Mouse (Mus musculus) embryonic stem cell, embryonic (primary cell): Measurements from ENCODE around the gene Ppp2r3a.

ENCODE experiments used
- CTCF ChIA-PET, 4 experiments: fragments of 300-600 bp in 2 of 4; fragments of 350-600 bp in 2 of 4; sonication (Branson Sonifier 250); formaldehyde crosslinking; loops; one replicate each; lab custom pipeline; 2022; ENCODE audit warnings: inconsistent platforms in 2 of 4; lab: Charles Lee
- POLR2A ChIA-PET, 4 experiments: fragments of 300-600 bp in 2 of 4; fragments of 350-600 bp in 2 of 4; sonication (Branson Sonifier 250); formaldehyde crosslinking; loops; one replicate each; lab custom pipeline; 2022; ENCODE audit warnings: antibody characterized with exemption in 4 of 4, inconsistent platforms in 1 of 4; lab: Charles Lee

Gene Ppp2r3a

GRCm38 (mm10) chr9:101104931-101105330, 146.7 kb downstream of the Ppp2r3a start:
- POLR2A ChIA-PET: interaction anchor here in 1 of 4 experiments (1.0 kb wide), 1 partner anchor 11 kb away, joined by 4 read pairs; no protein-coding TSS in a partner anchor
- CTCF ChIA-PET: no interaction called here

GRCm38 (mm10) chr9:101102288-101102687, 149.3 kb downstream of the Ppp2r3a start:
- ChIA-PET CTCF (no interaction called here), POLR2A (interaction anchor here in 2 of 4 experiments (0.9 to 1.6 kb wide), 3 partner anchors 12 to 40 kb away, joined by 3 to 5 read pairs (median 3); no protein-coding TSS in a partner anchor)

- POLR2A ChIA-PET: interaction anchor here in 2 of 4 experiments (0.9 to 1.6 kb wide), 3 partner anchors 12 to 39 kb away, joined by 3 to 5 read pairs (median 3); no protein-coding TSS in a partner anchor
- CTCF ChIA-PET: no interaction called here
Observed at GRCm38 (mm10) chr9:101101547-101101946, 150.0 kb downstream of the Ppp2r3a start.

- CTCF ChIA-PET: no interaction called here
- POLR2A ChIA-PET: interaction anchor here in 3 of 4 experiments (0.7 to 1.4 kb wide), 5 partner anchors 9 to 414 kb away, joined by 3 to 9 read pairs (median 4); partner anchors contain the start of gene Pccb (in 1 of the 3)
Observed at GRCm38 (mm10) chr9:101100163-101100562, 151.4 kb downstream of the Ppp2r3a start.

DNA sequence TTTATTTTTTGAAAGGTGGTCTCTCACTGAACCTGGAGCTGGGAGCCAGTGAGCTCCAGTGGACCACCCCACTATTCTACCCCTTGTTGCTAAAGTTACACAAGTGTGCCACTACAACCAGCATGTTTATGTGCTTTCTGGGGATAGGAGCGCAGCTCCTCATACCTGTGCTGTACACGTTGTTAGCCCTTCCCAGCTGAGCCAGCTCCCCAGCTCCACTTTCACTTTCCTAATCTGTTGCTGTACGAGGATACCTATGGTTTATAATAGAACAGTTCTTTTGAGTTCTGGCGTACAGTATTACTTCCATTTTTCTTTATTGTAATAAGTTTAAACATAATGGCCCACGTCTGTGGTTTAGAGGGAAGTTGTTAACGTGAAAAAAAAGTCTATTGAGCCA, 152.2 kb downstream of the Ppp2r3a start:
- ChIA-PET POLR2A (interaction anchor here in 3 of 4 experiments (0.6 to 1.4 kb wide), 12 partner anchors 9 to 456 kb away, joined by 3 to 9 read pairs (median 3); partner anchors contain the start of gene Msl2 (in 1 of the 3)), CTCF (no interaction called here)

GRCm38 (mm10) chr9:101097542-101097941, 154.1 kb downstream of the Ppp2r3a start:
- CTCF ChIA-PET: interaction anchor here in 3 of 4 experiments (0.6 kb wide), 3 partner anchors 12 kb away, joined by 3 to 12 read pairs (median 8); no protein-coding TSS in a partner anchor
- POLR2A ChIA-PET: interaction anchor here (0.6 to 1.4 kb wide), 7 partner anchors 12 to 36 kb away, joined by 4 to 24 read pairs (median 9); no protein-coding TSS in a partner anchor

DNA sequence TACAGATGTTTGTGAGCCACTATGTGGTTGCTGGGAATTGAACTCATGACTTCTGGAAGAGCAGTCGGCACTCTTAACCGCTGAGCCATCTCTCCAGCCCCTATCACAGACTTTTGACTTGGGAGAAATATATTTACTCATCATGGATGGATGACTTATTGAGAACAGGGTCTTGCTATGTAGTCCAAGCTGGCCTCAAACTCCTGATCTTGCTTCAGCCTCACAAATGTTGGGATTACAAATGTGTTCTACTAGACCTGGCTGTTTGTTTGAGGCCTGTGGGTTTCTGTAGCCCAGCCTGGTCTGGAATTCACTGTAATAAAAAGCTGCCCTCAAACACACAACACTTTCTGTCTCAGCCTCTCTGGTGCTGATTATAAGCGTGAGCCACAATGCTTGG, 155.1 kb downstream of the Ppp2r3a start:
- ChIA-PET CTCF (no interaction called here), POLR2A (interaction anchor here in 1 of 4 experiments (0.6 to 2.3 kb wide), 4 partner anchors 12 to 62 kb away, joined by 4 to 10 read pairs (median 4); partner anchors contain the start of gene Pccb)

GRCm38 (mm10) chr9:101095425-101095824, 156.2 kb downstream of the Ppp2r3a start:
- ChIA-PET CTCF (interaction anchor here in 2 of 4 experiments (0.7 to 2.1 kb wide), 3 partner anchors 11 to 86 kb away, joined by 3 to 10 read pairs (median 3); no protein-coding TSS in a partner anchor), POLR2A (interaction anchor here in 1 of 4 experiments (1.3 to 2.7 kb wide), 6 partner anchors 11 to 61 kb away, joined by 4 to 17 read pairs (median 6); partner anchors contain the start of genes Msl2 and Pccb)

DNA sequence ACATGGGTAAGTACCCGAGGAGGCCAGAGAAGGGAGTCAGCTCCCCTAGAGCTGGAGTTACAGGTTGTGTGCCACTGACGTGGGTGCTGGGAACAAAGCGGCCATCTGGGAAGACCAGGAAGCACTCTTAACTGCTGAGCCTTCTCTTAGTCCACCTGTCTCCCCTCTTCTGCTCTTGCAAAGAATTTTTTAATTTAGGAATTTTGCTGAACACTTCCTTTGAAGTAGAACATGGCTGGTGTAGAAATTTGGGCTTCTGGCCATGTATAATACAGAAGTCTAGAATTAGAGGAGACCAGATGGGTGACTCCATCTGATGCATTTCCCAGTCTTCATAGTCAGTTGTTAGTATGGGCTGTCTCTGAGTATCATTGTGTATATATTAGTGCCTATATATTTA, 167.9 kb downstream of the Ppp2r3a start:
- ChIA-PET POLR2A (interaction anchor here in 3 of 4 experiments (0.7 to 2.8 kb wide), 13 partner anchors 9 to 49 kb away, joined by 3 to 24 read pairs (median 4); partner anchors contain the start of genes Msl2 (in 1 of the 3) and Pccb (in 1 of the 3)), CTCF (interaction anchor here in 2 of 4 experiments (0.7 to 2.3 kb wide), 4 partner anchors 10 to 80 kb away, joined by 3 to 10 read pairs (median 4); no protein-coding TSS in a partner anchor)

DNA sequence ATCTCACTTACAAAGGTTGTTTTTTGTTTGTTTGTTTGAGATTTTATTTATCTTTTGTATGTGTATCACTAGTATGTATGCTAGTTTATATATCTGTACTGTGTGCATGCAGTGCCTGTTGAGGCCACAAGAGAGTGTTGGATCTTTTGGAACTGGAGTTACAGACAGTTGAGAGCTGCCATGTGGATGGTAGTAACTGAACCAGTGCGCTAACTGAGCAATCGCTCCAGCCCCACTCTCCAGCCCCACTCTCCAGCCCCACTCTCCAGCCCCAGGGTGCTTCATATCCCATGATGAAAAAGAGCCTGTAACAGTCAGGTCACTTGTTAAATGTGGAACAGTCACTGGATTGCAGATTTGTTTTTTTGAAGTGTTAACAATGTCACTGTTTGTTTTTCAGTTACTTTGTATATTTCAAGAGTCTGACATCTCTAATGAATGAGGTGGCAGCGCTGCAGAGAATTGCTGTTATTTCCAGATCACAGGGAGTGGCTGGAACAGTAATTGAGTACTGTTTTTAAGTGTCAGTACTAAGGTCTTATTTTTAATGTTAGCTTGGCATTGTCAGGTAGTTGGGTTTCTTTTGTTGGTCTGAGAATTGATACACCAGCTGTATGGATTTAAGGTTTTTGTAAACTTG, 171.4 kb downstream of the Ppp2r3a start:
- CTCF ChIA-PET: interaction anchor here in 1 of 4 experiments (0.7 to 0.9 kb wide), 2 partner anchors 10 to 48 kb away, joined by 3 read pairs; no protein-coding TSS in a partner anchor
- POLR2A ChIA-PET: interaction anchor here in 2 of 4 experiments (0.5 to 1.3 kb wide), 7 partner anchors 10 to 567 kb away, joined by 3 to 5 read pairs (median 4); partner anchors contain the start of gene Pccb (in 2 of the 2)

- ChIA-PET CTCF (interaction anchor here in 1 of 4 experiments (1.3 kb wide), 1 partner anchor 9 kb away, joined by 3 read pairs; no protein-coding TSS in a partner anchor), POLR2A (interaction anchor here in 2 of 4 experiments (0.6 to 1.7 kb wide), 7 partner anchors 17 to 47 kb away, joined by 3 to 10 read pairs (median 3); partner anchors contain the start of gene Pccb (in 2 of the 2))
Observed at GRCm38 (mm10) chr9:101078579-101078978, 173.0 kb downstream of the Ppp2r3a start.

DNA sequence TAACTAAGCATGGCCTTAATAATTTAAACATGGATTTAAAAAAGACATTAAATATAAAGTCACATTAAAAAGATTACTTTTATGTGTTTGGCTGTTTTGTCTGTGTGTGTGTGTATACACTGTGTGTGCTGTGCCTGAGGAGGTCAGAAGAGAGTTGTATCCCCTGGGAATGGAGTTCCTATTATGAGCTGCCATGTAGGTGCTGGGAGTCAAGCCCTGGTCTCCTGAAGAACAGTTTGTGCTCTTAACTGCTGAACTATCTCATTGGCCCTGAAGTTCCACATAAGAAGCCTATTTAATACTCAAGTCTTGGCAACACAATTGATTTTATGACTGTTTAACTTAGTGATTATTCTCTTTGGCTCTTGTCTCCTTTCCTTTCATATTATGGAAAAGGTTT, 174.1 kb downstream of the Ppp2r3a start:
- POLR2A ChIA-PET: interaction anchor here in 2 of 4 experiments (0.7 to 1.7 kb wide), 7 partner anchors 17 to 168 kb away, joined by 3 to 10 read pairs (median 4); partner anchors contain the start of gene Pccb (in 1 of the 2)
- CTCF ChIA-PET: interaction anchor here in 1 of 4 experiments (1.3 kb wide), 1 partner anchor 7 kb away, joined by 3 read pairs; no protein-coding TSS in a partner anchor

- POLR2A ChIA-PET: interaction anchor here in 2 of 4 experiments (0.6 to 4.8 kb wide), 8 partner anchors 15 to 42 kb away, joined by 3 to 66 read pairs (median 4); partner anchors contain the start of gene Pccb (in 2 of the 2)
- CTCF ChIA-PET: interaction anchor here in 1 of 4 experiments (0.5 kb wide), 1 partner anchor 73 kb away, joined by 3 read pairs; no protein-coding TSS in a partner anchor
Observed at GRCm38 (mm10) chr9:101076095-101076875, 175.3 kb downstream of the Ppp2r3a start.

- ChIA-PET CTCF (no interaction called here), POLR2A (interaction anchor here in 1 of 4 experiments (1.1 to 4.8 kb wide), 3 partner anchors 15 to 41 kb away, joined by 3 to 66 read pairs (median 6); partner anchors contain the start of gene Pccb)
Observed at GRCm38 (mm10) chr9:101075694-101076093, 175.9 kb downstream of the Ppp2r3a start.

- ChIA-PET POLR2A (interaction anchor here in 3 of 4 experiments (1.4 to 4.8 kb wide), 6 partner anchors 9 to 43 kb away, joined by 3 to 66 read pairs (median 10); partner anchors contain the start of gene Pccb (in 1 of the 3)), CTCF (no interaction called here)
Observed at GRCm38 (mm10) chr9:101075091-101075581, 176.5 kb downstream of the Ppp2r3a start.

DNA sequence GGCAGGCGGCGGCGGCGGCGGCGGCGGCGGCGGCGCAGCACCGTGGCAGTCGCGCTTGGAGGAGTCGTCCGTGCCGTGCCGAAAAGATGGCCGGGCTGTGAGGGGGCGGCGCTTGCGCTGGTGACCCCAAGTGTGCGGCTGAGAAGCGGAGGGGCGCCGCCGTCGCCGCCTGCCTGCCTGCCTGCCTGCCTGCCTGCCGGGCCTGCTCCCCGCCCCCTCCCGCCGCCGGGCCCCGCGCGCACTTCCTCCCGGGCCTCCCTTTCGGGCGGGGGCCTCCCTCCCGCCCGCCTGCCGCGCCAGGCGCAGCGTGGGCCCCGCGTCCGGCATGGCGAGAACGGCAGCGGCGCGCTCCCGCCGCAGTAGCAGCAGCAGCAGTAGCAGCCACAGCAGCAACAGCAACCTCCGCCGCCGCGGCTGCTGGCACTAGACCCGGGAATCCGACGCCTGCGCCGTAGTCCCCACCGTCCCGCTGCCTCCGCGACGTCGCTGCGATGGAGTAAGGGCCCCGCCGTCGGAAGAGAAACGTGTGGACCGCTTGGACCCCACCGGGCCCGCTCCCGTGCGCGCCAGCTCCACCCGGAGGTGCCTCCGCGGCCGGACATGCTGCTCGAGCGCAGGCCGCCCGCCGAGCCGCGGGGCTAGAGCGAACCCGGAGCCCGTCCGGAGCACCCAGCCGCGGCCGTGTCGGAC, 177.1 kb downstream of the Ppp2r3a start:
- ChIA-PET CTCF (interaction anchor here in 1 of 4 experiments (1.5 kb wide), 1 partner anchor 85 kb away, joined by 4 read pairs; no protein-coding TSS in a partner anchor), POLR2A (interaction anchor here (0.5 to 4.8 kb wide), 31 partner anchors 10 to 529 kb away, joined by 3 to 66 read pairs (median 5); partner anchors contain the start of genes Pccb (in 3 of the 4) and Ppp2r3a (in 1 of the 4))
